Comparison of ENCODE assay signal across 8 mouse cellular contexts in genomic region chr15:84613536-84614527, GRCm38 (mm10). TPM values are rescaled to one million over a fixed set of nuclear protein-coding genes. Genes with fewer than 3 reads are reported as not detected.
DNase-seq lines count a peak whose midpoint lies in the region; ATAC-seq lines count a peak whose summit lies in the region.

No protein-coding gene starts in this region.

- H3K4me3 ChIP-seq in hindbrain, embryonic 14.5 days (replicated peaks; ENCODE audit: low read length): no peak overlapping the region

- H3K4me1 ChIP-seq in hindbrain, embryonic 14.5 days (replicated peaks; ENCODE audit: control insufficient read depth, insufficient read depth, low read length): peaks cover 15% of the 10 kb centered on the region

- H3K27ac ChIP-seq in hindbrain, embryonic 14.5 days: no peak overlapping the region

- no peaks in the 10 kb centered on the region for H3K27me3 ChIP-seq in hindbrain, embryonic 14.5 days (ENCODE audit: control insufficient read depth, insufficient read depth, low read length)

- peak; percentile 61 for ATAC-seq in hindbrain, embryonic 14.5 days (ENCODE audit: low FRiP score)

- no peak overlapping the region for H3K9ac ChIP-seq in hindbrain, embryonic 14.5 days

- 49% methylated on average over 17 of the region's 17 CpGs for WGBS in hindbrain, embryonic 14.5 days

- peak; percentile 71 for DNase-seq in R1 (ENCODE audit: low read depth, low spot score)
- DNase-seq in cerebellum, postnatal 25 days: peak; percentile 96
- peak; percentile 94 to 97 for DNase-seq in frontal cortex, postnatal 36 days (ENCODE audit: low spot score in 2 of 2)
- DNase-seq in hindbrain, embryonic 14.5 days (ENCODE audit: low spot score): peak; percentile 98
- peak; percentile 99 to 100 for DNase-seq in layer of hippocampus, postnatal 25 days (ENCODE audit: extremely low spot score in 1 of 2, low spot score in 1 of 2)
- DNase-seq in lung, postnatal 14 days: peak; percentile 91
- DNase-seq in retina, adult 2 months (ENCODE audit: low read depth, low spot score): peak; percentile 59
- DNase-seq in thymus, postnatal 25 days: peak; percentile 87

- H3K36me3 ChIP-seq in hindbrain, embryonic 14.5 days (replicated peaks; ENCODE audit: control insufficient read depth, insufficient read depth): no peaks in the 10 kb centered on the region

- no peak overlapping the region for H3K4me2 ChIP-seq in hindbrain, embryonic 14.5 days (replicated peaks)

- no peaks in the 10 kb centered on the region for H3K9me3 ChIP-seq in hindbrain, embryonic 14.5 days (ENCODE audit: control insufficient read depth, low read length)

RNA-seq across cellular contexts. Expression of gene Prr5, which starts 55.6 kb away (rescaled TPM):
- 26.2 and 27.1 TPM in 2 replicates for polyA plus RNA-seq in hindbrain, embryonic 14.5 days (2014; fragmentation: Nextera tagmentation; extraction: Ambion mirVana)
- total RNA-seq in layer of hippocampus, postnatal 25 days (2021): 10 to 100 TPM; 10.1 to 16.9 TPM

RNA-seq across cellular contexts. Expression of gene Rtl6, which starts 56.2 kb away (rescaled TPM):
- polyA plus RNA-seq in hindbrain, embryonic 14.5 days (2014; fragmentation: Nextera tagmentation; extraction: Ambion mirVana): 37.2 and 40.1 TPM in 2 replicates
- total RNA-seq in layer of hippocampus, postnatal 25 days (2021): 10 to 100 TPM; 61.7 to 63.5 TPM
